Mouse (Mus musculus) limb, embryonic 13.5 days (tissue): ENCODE measurements around the gene Sart3. TPM values are rescaled to one million over a fixed set of nuclear protein-coding genes. Genes with fewer than 3 reads are reported as not detected.

Experiments used
- ATAC-seq: fragments of 200-750 bp; cut with Nextera tagmentation; 2 replicates; pipeline ENCODE4 v1.8.0; 2017; ENCODE audit warnings: low read depth, moderate number of reproducible peaks, moderate TSS enrichment; ENCODE audit not compliant: low FRiP score
- H3K27ac ChIP-seq: fragments of 300-500 bp; sonication (generic); 2 replicates; pipeline ENCODE4 v1.5.1; 2015; ENCODE audit warnings: inconsistent platforms, mild to moderate bottlenecking, moderate library complexity
- H3K27me3 ChIP-seq: fragments of 300-500 bp; sonication (generic); 2 replicates; pipeline ENCODE4 v1.6.1; 2015; ENCODE audit warnings: mild to moderate bottlenecking, inconsistent platforms
- H3K36me3 ChIP-seq: fragments of 300-500 bp; sonication (generic); 2 replicates; pipeline ENCODE4 v1.6.1; 2015; ENCODE audit warnings: inconsistent platforms, mild to moderate bottlenecking, moderate library complexity
- H3K4me1 ChIP-seq: fragments of 300-500 bp; sonication (generic); 2 replicates; pipeline ENCODE4 v1.6.1; 2015; ENCODE audit warnings: inconsistent platforms
- H3K4me2 ChIP-seq: fragments of 300-500 bp; sonication (generic); replicated peaks from 2 replicates; pipeline ENCODE4 v1.6.1; 2015; ENCODE audit warnings: inconsistent platforms, mild to moderate bottlenecking, moderate library complexity
- H3K4me3 ChIP-seq: fragments of 300-500 bp; sonication (generic); 2 replicates; pipeline ENCODE4 v1.5.1; 2015; ENCODE audit warnings: moderate library complexity, mild to moderate bottlenecking, inconsistent platforms
- H3K9ac ChIP-seq: fragments of 300-500 bp; sonication (generic); 2 replicates; pipeline ENCODE4 v1.6.1; 2015; ENCODE audit warnings: mild to moderate bottlenecking, inconsistent platforms
- H3K9me3 ChIP-seq: fragments of 300-500 bp; sonication (generic); 2 replicates; pipeline ENCODE4 v1.6.1; 2016; ENCODE audit warnings: inconsistent platforms
- WGBS: fragments of 180-500 bp; shearing (Covaris S2); methylation state at CpG from one replicate; pipeline ENCODE4 v1.1.7; 2015; 5-methylcytosine and 5-hydroxymethylcytosine counted together
- polyA plus RNA-seq: library from polyadenylated mRNA; unstranded; fragments of >200 nt; fragmentation: Nextera tagmentation; extraction: Ambion mirVana; gene quantifications from 2 replicates; pipeline ENCODE4 v1.2.1, GENCODE M21; 2015

Gene Sart3
- polyA plus RNA-seq, 1 experiment from 2014 or later: 59.8 TPM

GRCm38 (mm10) chr5:113751521-113752157 lies 20.7 kb downstream of the Sart3 start:
- no peaks in the 10 kb centered on the region for H3K27me3 ChIP-seq
- no peak overlapping the region for H3K4me2 ChIP-seq
- ATAC-seq: no peak
- peaks cover 100% of the 10 kb centered on the region for H3K36me3 ChIP-seq
- no peak overlapping the region for H3K9ac ChIP-seq
- H3K4me3 ChIP-seq: no peak overlapping the region
- no peak overlapping the region for H3K27ac ChIP-seq
- no peaks in the 10 kb centered on the region for H3K9me3 ChIP-seq
- WGBS: 85% methylated on average over 9 of the region's 9 CpGs
- no peaks in the 10 kb centered on the region for H3K4me1 ChIP-seq

GRCm38 (mm10) chr5:113748556-113749331 lies 23.6 kb downstream of the Sart3 start:
- Histone ChIP-seq H3K4me2 (no peak overlapping the region), H3K27ac (no peak overlapping the region), H3K27me3 (no peaks in the 10 kb centered on the region), H3K4me3 (no peak overlapping the region), H3K36me3 (peaks cover 100% of the 10 kb centered on the region), H3K4me1 (no peaks in the 10 kb centered on the region), H3K9ac (no peak overlapping the region), H3K9me3 (0 out of 2 replicates have a peak, but pooled peaks cover 7% of the 10 kb centered on the region)
- no peak for ATAC-seq
- WGBS: 91% methylated on average over 13 of the region's 13 CpGs

GRCm38 (mm10) chr5:113747629-113748028 lies 24.7 kb downstream of the Sart3 start:
- 90% methylated on average over 5 of the region's 5 CpGs for WGBS
- Histone ChIP-seq H3K36me3 (peaks cover 100% of the 10 kb centered on the region), H3K9me3 (0 out of 2 replicates have a peak, but pooled peaks cover 7% of the 10 kb centered on the region), H3K4me1 (no peaks in the 10 kb centered on the region), H3K4me3 (no peak overlapping the region), H3K27ac (no peak overlapping the region), H3K27me3 (no peaks in the 10 kb centered on the region), H3K4me2 (no peak overlapping the region), H3K9ac (no peak overlapping the region)
- no peak for ATAC-seq

- WGBS: 91% methylated on average over 11 of the region's 11 CpGs
- Histone ChIP-seq H3K4me1 (peaks cover 25% of the 10 kb centered on the region), H3K9ac (no peak overlapping the region), H3K27me3 (no peaks in the 10 kb centered on the region), H3K36me3 (peaks cover 55% of the 10 kb centered on the region), H3K27ac (no peak overlapping the region), H3K9me3 (no peaks in the 10 kb centered on the region), H3K4me3 (no peak overlapping the region), H3K4me2 (peak overlapping the region; percentile 19; the same call in 1 of the 2 replicates)
- ATAC-seq: no peak
Observed at GRCm38 (mm10) chr5:113737607-113738237, 34.6 kb downstream of the Sart3 start.

- peaks cover 25% of the 10 kb centered on the region for H3K4me1 ChIP-seq
- H3K9me3 ChIP-seq: no peaks in the 10 kb centered on the region
- H3K36me3 ChIP-seq: peaks cover 44% of the 10 kb centered on the region
- peak overlapping the region; percentile 85 for H3K4me2 ChIP-seq
- no peak for ATAC-seq
- H3K9ac ChIP-seq: peak overlapping the region; percentile 76
- peak overlapping the region; percentile 59 for H3K4me3 ChIP-seq
- peak overlapping the region; percentile 89; the same call in 1 of the 2 replicates for H3K27ac ChIP-seq
- H3K27me3 ChIP-seq: no peaks in the 10 kb centered on the region
- 43% methylated on average over 15 of the region's 15 CpGs for WGBS
Observed at GRCm38 (mm10) chr5:113736522-113737164, 35.7 kb downstream of the Sart3 start.

- Histone ChIP-seq H3K4me1 (peaks cover 25% of the 10 kb centered on the region), H3K9ac (peak overlapping the region; percentile 76), H3K4me2 (peak overlapping the region; percentile 85), H3K36me3 (peaks cover 39% of the 10 kb centered on the region), H3K27ac (peak overlapping the region; percentile 89), H3K9me3 (no peaks in the 10 kb centered on the region), H3K4me3 (peak overlapping the region; percentile 59), H3K27me3 (no peaks in the 10 kb centered on the region)
- 4% methylated on average over 10 of the region's 10 CpGs for WGBS
- no peak for ATAC-seq
Observed at GRCm38 (mm10) chr5:113736113-113736502, 36.2 kb downstream of the Sart3 start.

- Histone ChIP-seq H3K27me3 (no peaks in the 10 kb centered on the region), H3K9me3 (no peaks in the 10 kb centered on the region), H3K4me2 (peak within 1 kb of the TSS; percentile 85), H3K27ac (peak within 1 kb of the TSS; percentile 89), H3K4me1 (peaks cover 22% of the 10 kb centered on the region), H3K9ac (peak within 1 kb of the TSS; percentile 76), H3K36me3 (peaks cover 33% of the 10 kb centered on the region), H3K4me3 (peak within 1 kb of the TSS; percentile 59)
- WGBS: 1% methylated on average over 71 of the region's 71 CpGs
- peak; percentile 96 for ATAC-seq
Observed at GRCm38 (mm10) chr5:113735345-113736112, 36.8 kb downstream of the Sart3 start, which contains the start of gene Ficd. Gene Ficd (plus strand): TSS chr5:113735803.

GRCm38 (mm10) chr5:113735023-113735344 lies 37.3 kb downstream of the Sart3 start:
- Histone ChIP-seq H3K4me1 (peaks cover 24% of the 10 kb centered on the region), H3K27me3 (no peaks in the 10 kb centered on the region), H3K36me3 (peaks cover 28% of the 10 kb centered on the region), H3K9ac (peak overlapping the region; percentile 56), H3K4me3 (peak overlapping the region; percentile 59), H3K27ac (peak overlapping the region; percentile 89), H3K9me3 (no peaks in the 10 kb centered on the region), H3K4me2 (peak overlapping the region; percentile 66)
- no peak for ATAC-seq
- 32% methylated on average over 7 of the region's 7 CpGs for WGBS

GRCm38 (mm10) chr5:113734376-113734775 lies 37.9 kb downstream of the Sart3 start:
- no peak overlapping the region for H3K4me2 ChIP-seq
- H3K9ac ChIP-seq: no peak overlapping the region
- peaks cover 22% of the 10 kb centered on the region for H3K36me3 ChIP-seq
- no peaks in the 10 kb centered on the region for H3K9me3 ChIP-seq
- no peak overlapping the region for H3K27ac ChIP-seq
- no peaks in the 10 kb centered on the region for H3K27me3 ChIP-seq
- H3K4me1 ChIP-seq: peaks cover 24% of the 10 kb centered on the region
- ATAC-seq: no peak
- 76% methylated on average over 5 of the region's 5 CpGs for WGBS
- H3K4me3 ChIP-seq: no peak overlapping the region

GRCm38 (mm10) chr5:113732182-113732581 lies 40.1 kb downstream of the Sart3 start:
- H3K9me3 ChIP-seq: no peaks in the 10 kb centered on the region
- no peaks in the 10 kb centered on the region for H3K36me3 ChIP-seq
- H3K9ac ChIP-seq: no peak overlapping the region
- H3K27ac ChIP-seq: no peak overlapping the region
- no peak for ATAC-seq
- WGBS: 23% methylated on average over 6 of the region's 6 CpGs
- no peak overlapping the region for H3K4me3 ChIP-seq
- H3K4me1 ChIP-seq: peaks cover 20% of the 10 kb centered on the region
- H3K27me3 ChIP-seq: no peaks in the 10 kb centered on the region; the same call in 1 of the 2 replicates
- H3K4me2 ChIP-seq: no peak overlapping the region

GRCm38 (mm10) chr5:113731174-113731573 lies 41.1 kb downstream of the Sart3 start:
- no peak overlapping the region for H3K27ac ChIP-seq
- H3K9me3 ChIP-seq: no peaks in the 10 kb centered on the region
- H3K9ac ChIP-seq: no peak overlapping the region
- 89% methylated on average over 7 of the region's 7 CpGs for WGBS
- ATAC-seq: no peak
- H3K4me2 ChIP-seq: no peak overlapping the region
- no peaks in the 10 kb centered on the region; the same call in 1 of the 2 replicates for H3K27me3 ChIP-seq
- H3K4me3 ChIP-seq: no peak overlapping the region
- H3K36me3 ChIP-seq: no peaks in the 10 kb centered on the region
- H3K4me1 ChIP-seq: peaks cover 10% of the 10 kb centered on the region
